Mouse (Mus musculus): ENCODE data around the gene Ppia.
"Not testable (repeated sequence)": the region's sequence is repeated elsewhere in the genome, so short reads cannot be mapped to it uniquely, and the experiment has no call there.

Gene Ppia

GRCm38 (mm10) chr11:6414751-6415550 lies at the start of gene Ppia:
Gene Ppia (plus strand): TSS chr11:6415443.
- DNase-seq (ENCODE audit: low read depth, low spot score) = no peak

GRCm38 (mm10) chr11:6365885-6366284 lies 49.4 kb upstream of the Ppia start:
- peak; percentile 54 for DNase-seq (ENCODE audit: low read depth, low spot score)

DNA sequence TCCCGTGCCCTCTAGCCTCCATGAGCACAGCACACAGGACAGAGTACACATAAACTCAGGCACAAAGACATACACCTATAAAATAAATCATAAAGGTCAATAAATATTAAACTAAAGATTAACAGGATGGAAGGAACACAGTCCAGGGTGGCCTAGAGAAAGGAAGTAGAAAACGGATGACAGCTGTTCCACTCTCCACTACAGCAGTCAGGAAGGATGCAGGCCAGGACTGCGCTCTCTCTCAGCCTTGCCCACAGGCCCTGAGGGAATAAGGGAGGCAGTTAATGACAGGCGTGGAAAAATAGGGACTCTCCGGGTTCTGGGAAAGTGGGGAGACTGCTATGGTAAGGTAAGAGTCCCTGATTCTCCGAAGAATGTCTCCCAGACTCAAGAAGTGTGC lies 48.8 kb upstream of the Ppia start:
- DNase-seq (ENCODE audit: low read depth, low spot score) = no peak

DNA sequence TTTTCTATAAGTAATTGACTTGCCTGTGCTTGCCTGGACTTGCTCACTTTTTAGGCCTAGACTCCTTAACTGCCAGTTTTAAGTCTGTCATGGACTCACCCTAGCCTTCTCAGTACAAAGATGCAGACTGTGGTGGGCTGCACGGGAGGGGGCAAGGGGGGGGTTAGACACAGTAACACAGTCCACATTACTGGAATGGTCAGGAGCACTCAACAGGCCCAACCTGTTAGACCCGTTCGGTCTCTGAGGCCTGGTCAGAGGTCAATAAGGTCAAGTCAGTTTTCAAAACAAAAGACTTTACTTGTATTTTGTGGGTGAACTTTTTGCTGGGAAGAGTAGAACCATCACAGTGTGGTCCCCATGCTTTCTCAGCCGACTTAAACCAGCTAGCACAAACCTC lies 48.1 kb upstream of the Ppia start:
- DNase-seq (ENCODE audit: low read depth, low spot score) = no peak

- DNase-seq (ENCODE audit: low read depth, low spot score) = not testable (repeated sequence)
Observed at GRCm38 (mm10) chr11:6367986-6368385, 47.3 kb upstream of the Ppia start.

- DNase-seq (ENCODE audit: low read depth, low spot score) = no peak
Observed at GRCm38 (mm10) chr11:6371376-6372155, 43.7 kb upstream of the Ppia start.

GRCm38 (mm10) chr11:6372784-6373183 lies 42.5 kb upstream of the Ppia start:
- DNase-seq (ENCODE audit: low read depth, low spot score) = no peak

DNA sequence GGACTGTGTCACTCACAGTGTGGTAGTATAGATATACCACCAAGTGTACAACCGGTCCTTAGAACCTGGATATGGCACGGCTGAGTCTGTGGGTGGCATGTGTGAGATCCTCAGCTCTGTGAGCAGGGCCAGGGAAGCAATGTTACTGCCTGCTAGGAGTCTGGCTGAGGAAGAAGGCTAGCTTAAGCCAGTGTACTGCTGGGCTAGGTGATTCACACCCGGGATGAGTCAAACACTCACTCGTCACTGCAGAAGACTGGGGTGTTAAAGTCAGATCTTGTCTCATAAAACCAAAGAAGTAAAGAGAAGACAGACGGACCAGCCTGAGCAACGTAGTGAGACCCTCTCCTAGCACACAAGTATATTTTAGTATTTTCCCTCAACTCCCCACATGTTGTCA lies 34.3 kb upstream of the Ppia start:
- no peak for DNase-seq (ENCODE audit: low read depth, low spot score)

GRCm38 (mm10) chr11:6388126-6388725 lies 27.0 kb upstream of the Ppia start:
- DNase-seq (ENCODE audit: low read depth, low spot score) = no peak

- peak; percentile 85 for DNase-seq (ENCODE audit: low read depth, low spot score)
Observed at GRCm38 (mm10) chr11:6388726-6389413, 26.4 kb upstream of the Ppia start, which contains the start of gene Zmiz2. Gene Zmiz2 (plus strand): TSS chr11:6389074.

- DNase-seq (ENCODE audit: low read depth, low spot score) = no peak
Observed at GRCm38 (mm10) chr11:6389483-6389921, 25.7 kb upstream of the Ppia start.

GRCm38 (mm10) chr11:6390376-6391053 lies 24.7 kb upstream of the Ppia start:
- no peak for DNase-seq (ENCODE audit: low read depth, low spot score)

GRCm38 (mm10) chr11:6391516-6392276 lies 23.5 kb upstream of the Ppia start:
- DNase-seq (ENCODE audit: low read depth, low spot score) = no peak

- DNase-seq (ENCODE audit: low read depth, low spot score) = no peak
Observed at GRCm38 (mm10) chr11:6392857-6393256, 22.4 kb upstream of the Ppia start.

DNA sequence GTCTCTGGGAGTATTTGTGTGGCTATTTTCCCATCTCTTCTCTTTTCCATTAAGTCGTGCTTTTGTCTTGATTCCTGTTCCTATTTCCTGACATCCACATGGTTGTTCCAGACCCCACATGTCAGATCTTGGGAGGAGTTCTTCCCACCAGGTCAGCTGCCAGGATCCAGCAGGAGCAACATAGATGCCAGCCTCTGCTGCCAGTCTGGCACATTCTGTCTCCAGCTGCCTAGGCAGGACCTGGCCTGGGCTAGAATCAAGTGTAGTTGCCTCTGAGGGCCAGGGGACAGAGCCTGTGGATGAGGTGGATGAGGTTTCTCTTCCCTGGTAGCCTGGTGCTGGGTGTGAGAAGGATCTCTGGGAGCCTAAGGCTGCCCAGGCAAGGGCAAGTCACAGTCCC lies 21.4 kb upstream of the Ppia start:
- no peak for DNase-seq (ENCODE audit: low read depth, low spot score)

DNA sequence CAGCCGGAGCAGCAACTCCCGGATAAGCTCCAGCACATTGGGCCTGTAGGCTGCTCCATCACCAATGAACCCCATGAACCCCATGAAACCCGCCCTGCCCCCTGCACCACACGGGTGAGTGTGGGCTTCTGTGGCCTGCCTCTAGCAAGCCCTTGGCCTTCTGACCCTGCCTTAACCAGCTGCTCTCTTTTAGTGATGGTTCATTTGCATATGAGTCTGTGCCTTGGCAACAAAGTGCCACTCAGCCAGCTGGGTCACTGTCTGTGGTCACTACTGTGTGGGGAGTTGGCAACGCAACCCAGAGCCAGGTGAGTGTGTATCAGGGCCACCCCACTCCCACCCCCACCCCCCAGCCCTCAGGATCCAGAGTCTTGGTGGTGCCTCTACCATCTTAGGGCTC lies 19.7 kb upstream of the Ppia start:
- no peak for DNase-seq (ENCODE audit: low read depth, low spot score)

- DNase-seq (ENCODE audit: low read depth, low spot score) = no peak
Observed at GRCm38 (mm10) chr11:6398141-6398540, 17.1 kb upstream of the Ppia start.

DNA sequence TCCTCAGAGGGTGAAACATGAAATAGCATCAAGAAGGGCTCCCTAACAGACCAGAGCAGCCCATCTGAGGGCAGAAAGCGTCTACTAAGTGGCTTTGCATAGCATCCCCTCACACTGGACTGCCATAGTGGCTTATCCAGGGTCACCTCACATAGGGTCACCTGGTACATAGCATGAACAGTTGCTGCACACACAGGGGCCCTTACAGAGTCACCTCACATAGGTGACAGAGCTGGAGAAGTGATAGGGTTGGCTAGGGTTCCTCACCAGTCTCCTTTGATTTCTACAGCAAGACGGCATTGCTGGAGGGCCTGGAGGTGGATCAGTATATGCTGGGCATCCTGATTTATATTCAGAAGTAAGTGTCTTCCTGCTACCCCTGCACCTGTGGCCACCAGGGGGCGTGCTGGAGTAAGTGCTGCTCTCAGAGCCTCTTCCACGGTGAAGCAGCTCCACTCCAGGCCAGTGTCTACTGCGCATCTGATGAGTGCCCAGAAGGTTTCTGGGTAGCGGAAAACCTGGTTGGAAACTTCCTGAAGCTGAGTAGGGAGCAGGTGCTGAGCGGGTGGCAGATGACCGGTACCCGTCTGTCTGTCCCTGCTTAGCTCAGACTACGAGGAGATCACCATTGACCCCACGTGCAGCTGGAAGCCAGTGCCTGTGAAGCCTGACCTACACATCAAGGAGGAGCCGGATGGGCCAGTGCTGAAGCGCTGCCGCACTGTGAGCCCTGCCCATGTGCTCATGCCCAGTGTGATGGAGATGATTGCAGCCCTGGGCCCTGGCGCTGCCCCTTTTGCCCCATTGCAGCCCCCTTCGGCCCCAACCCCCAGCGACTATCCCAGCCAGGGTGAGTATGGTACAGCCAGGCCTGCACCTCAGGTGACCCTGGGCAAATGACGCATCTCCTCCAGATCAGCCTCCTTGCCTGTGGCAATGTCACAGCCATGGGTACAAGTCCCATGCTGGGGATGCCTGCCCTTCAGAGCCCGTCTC lies 12.4 kb upstream of the Ppia start:
- no peak for DNase-seq (ENCODE audit: low read depth, low spot score)

DNA sequence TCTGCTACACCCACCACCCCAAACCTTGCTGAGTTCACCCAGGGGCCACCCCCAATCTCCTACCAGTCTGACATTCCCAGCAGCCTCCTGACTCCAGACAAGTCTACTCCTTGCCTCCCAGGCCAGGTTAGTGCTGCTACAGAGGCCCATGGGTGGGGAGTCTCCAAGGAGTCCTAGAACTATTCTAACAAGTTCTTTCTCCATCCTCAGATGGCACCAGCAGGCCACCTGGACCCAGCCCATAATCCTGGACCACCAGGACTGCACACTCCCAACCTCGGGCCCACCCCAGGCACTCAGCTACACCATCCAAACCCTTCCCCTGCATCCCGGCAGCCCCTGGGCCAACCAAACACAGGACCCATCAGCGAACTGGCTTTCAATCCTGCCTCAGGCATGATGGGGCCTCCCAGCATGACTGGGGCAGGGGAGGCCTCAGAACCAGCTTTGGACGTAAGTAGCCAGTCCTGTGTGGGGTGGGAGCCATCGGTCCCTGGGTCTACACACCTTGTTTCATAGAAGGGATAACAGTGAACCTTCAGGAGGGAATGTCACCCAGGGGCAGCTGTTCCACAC lies 11.3 kb upstream of the Ppia start:
- DNase-seq (ENCODE audit: low read depth, low spot score) = no peak
